Mouse (Mus musculus) cerebellum, postnatal 4 days (tissue): Measurements from ENCODE around the gene Lzts2.
A peak's percentile ranks its signal among the peaks of the same experiment; 100 is the strongest.

Experiments used
- DNase-seq, 2 experiments: peaks; one replicate each; pipeline ENCODE4 v3.0.0; 2022; ENCODE audit warnings: low spot score in 2 of 2, mixed read lengths in 1 of 2

Gene Lzts2

DNA sequence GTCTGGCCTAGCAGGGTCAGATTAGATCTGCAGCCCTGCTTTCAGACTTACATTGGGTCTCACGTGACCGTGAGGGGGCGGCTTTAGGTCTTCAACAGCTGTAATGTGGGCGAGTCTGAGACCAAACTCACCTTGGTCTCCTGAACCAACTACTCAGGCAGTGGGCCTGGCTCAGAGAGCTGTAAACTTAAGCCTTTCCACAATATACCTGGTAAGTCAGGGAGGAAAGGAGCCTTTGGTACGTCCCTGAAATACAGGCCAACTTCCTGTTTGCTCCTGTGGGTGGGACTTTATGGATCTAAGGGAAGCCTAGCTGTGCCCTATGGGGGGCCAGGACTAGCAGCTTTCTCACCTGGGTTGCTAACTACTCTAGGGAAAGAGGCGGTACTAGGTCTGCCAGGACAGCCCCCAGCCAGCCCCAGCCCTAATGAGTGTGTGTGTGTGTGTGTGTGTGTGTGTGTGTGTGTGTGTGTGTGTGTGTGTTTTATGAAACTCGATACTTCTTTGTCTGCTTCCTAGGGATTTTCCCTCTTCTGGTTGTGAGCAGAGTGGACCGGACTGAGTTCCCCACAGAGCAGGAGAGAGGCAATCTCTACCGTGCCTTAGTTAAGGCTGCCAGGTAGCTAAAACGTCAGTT, at the start of gene Lzts2:
TSS of gene Lzts2 (plus strand) at position 80 of the 637 bp plus-strand sequence.
- DNase-seq = no peak

DNA sequence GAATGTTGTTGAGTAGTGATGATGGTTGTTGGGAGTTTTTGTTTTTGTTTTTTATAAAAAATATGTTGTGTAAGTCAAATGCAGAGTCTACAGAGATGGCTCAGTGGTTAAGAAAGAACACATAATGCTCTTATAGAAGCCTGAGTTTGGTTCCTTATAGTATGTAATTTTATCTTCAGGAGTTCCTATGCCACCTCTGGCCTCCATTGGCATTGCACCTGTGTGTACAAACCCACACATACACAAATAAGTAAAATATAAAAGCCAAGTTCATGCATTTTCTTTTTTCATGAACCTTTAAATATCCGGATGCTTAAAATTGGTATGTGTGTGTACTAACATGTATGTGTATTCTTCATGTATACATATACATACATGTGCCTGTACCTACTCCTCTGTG, 48.2 kb upstream of the Lzts2 start:
- no peak for DNase-seq

DNA sequence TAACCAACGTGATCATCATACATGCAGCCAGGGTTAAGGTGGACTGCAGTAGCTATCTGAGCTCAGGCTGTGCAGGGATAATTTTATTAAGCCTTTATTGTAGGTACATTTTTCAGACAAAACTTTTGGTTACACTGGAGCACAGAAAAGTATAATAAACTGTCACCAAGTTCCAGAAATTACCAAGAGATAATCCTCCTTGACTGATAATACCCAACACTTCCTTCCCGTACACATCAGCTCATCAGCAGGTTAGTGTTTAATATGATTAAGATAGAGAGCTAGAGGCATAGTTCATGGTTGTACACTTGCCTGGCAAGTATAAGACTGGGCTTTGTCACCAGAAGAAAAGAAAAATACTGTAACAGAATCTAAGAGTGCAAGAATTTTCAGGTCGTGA, 45.9 kb upstream of the Lzts2 start:
- no peak for DNase-seq

DNA sequence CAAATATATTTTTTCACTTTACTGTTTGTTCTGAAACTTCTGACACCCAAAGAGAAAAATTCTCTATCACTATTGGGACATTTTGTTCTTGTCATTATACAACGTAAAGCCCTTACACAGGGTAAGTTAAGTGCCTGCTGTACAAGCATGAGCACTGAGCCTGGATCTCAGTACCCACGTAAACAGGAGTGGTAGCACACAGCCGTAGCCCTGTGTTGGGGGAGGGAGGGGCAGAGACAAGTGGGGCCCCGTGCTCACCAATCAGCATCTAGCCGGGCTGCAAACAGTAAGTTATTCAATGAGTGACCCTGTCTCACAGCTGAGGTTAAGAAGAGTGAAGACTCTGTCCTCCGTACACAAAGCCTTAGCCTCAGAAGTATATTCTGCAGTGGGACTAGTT, 37.6 kb upstream of the Lzts2 start:
- no peak for DNase-seq

DNA sequence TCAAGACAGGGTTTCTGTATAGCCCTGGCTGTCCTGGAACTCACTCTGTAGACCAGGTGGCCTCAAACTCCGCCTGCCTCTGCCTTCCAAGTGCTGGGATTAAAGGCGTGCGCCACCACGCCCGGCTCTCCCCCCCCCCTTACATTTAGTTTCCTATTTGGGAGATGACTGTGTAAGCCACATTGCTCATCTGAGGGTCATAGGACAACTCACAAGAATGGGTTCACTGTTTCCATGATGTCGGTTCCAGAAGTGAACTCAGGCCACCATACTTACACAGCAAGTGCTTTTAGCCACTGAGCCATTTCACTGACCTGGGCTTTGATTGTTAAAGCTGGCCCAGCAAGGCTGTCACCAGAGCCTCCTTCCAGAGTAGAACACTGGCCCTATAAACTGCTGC, 37.1 kb upstream of the Lzts2 start:
- DNase-seq = no peak

DNA sequence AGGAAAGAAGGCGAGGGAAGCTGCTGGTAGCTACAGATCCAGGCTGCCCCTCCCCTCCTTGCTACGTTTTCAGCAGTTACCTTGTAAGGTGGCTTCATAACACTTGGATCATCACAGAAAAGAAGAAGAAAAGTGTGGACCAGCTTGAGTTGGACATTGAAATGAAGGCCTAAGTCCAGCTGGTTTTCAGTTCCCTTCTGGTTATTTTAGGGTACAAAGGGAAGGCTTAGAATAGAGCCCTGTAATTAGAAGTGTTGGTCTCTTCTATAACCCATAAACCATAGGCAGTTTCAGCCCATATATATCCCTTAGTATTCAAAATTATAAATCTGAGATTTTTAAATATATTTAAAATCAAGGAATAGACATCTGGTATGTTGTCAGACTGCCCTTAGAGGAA, 33.4 kb upstream of the Lzts2 start:
- no peak for DNase-seq

DNA sequence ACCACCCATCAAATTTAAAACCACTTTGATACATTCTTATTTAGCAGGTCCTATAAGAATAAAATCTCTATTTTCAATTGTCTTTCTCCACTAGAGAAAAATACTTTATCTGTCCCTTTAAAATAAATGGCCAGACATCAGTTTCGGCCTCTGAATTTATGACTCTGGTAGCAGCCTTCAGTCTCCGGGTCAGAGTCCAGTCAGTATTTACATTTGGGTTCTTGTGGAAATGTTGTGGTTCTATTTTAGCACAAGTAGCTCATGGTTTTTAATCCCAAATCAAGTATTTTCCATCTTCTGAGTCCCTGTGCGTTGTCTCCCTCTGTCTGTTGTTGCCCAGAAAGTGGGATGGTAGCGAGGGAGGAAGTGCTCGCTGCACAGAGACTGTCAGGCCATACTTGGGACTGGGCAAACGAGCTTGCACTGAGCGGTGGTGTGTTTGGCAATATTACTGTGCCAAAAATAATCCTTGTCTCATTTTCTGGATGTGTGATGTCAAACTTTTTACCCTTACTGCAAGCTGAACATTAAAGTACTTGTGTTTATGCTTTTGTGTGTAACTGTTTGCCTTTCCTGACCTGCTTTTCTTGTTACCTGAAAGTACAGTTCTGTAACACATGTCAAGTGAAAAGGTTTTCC, 31.6 kb upstream of the Lzts2 start:
- no peak for DNase-seq

DNA sequence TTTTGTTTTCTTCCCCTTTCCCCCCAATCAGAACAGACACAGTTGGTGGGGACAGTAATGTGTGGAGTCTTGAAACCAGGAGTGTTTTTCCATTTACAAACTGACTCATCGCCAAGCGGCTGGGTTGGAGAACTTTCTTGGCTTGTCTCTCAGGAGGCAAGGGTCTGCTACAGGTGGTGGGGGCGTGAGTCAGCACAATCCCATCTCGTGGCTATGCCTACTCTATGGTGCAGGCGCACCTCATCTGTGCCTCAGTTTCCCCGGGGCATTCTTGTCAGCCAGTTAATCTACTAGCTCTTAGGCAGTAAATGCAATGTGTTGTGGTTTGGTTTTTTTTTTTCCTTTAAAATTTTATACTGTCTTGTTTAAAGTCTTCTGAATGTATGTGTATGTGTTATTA, 30.8 kb upstream of the Lzts2 start:
- no peak for DNase-seq

DNA sequence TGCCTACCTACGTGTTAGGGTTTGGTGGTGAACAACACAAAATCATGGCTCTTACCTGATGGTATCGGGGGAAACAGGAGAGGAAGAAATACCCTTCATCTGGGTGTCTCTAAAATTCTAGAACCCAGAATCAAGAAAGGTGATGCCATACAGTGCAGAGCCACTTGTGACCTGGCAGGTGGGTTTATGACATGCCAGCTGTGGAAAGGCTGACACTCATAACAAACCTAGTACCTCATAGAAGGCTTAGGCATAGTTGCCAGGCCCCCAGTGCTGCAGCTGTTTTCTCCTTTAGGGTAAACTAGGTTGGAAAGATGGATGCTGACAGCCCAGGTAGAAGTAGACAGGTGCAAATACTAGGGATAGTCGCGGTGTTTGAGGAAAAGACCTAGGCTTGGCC, 29.8 kb upstream of the Lzts2 start:
- DNase-seq = no peak

DNA sequence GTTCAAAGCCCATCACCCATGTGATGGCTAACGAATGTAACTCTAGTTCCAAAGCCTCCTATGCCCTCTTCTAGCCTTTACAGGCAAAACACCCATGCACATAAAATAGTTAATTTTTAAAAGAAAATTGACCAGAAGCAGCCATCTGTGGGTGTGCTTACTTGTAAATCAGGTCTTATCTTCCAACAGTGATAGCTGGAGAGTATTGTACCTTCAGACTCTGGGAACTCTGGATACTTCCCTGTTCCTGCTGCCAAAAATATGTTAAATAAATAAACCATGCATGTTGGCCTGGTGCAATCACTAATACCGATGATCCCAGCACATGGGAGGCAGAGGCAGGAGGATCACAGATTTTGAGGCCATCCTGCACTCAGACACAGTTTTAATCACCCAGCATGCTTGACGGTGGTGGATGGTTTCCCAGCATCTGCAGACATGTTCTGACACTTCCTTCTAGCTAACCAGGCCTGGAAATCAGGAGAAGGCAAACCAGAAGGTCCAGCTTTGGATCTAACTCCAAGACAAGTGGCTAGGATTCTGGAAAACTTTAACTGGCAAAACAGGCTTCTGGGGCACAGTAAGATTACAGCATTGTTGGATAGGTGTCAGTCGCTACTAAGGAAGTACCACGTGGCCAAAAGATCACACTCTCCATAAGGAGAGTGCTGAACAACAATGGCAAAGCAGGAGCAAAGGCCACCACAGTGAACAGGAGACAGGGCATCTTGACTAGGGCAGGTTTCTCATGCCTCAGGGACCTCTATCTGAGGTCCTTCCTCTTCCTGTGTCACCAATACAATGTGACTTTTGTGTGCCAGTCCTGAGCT, 28.8 kb upstream of the Lzts2 start:
- DNase-seq = no peak

DNA sequence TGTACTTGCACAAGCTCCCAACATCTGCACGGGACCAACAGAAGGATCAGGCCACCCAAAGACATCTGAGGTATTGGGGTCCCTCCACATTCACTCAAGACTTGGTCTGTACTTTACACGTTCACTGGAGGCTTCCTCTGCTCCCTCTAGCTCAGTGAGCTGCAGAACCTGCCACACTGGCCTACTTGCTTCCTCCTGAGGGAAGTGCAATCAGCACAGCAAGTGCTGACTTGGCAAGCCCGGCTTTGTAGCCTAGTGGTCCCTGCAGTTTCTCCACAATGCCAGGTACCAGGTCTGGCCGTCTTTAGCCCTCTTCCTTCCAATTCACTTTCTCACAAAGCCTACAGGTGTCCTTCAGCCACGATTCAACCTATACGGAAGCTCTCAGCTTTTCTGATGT, 27.2 kb upstream of the Lzts2 start:
- no peak for DNase-seq

DNA sequence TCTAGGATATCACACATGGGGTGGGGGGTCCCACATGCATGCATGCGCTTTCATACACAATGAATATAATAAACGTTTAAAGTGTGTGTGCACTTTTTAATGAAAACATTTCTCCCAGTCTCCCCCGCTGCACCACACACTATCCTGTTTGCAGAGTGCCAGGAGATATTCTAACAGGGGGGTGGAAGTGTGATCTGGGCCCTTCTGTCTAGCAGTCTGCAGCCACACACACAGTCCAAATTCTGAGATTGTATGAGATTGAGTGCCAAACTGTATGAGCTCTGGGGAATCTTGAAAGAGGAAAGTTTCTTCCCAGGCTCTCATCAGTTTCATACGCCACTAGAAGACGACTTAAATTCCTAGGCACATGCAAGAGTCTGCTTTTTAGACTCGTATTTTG, 26.4 kb upstream of the Lzts2 start:
- DNase-seq = no peak

DNA sequence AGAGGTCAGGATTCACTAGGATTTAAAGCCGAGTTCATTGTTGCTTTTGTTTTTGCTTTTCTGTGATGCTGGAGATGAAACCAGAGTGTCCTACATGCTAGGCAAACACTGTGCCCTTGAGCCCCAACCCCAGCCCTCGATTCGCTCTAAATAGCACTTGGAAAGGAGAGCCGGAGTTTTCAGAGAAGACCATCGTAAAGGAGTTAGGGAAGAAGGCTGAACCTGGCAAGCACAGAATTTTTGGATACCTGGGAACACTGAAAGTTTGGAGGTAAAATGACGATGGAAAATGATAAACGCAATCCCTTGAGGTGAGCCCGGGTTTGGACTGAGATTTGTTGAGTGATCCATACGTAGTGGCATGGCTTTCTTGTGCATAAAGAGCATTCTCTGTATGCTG, 25.9 kb upstream of the Lzts2 start:
- no peak for DNase-seq

DNA sequence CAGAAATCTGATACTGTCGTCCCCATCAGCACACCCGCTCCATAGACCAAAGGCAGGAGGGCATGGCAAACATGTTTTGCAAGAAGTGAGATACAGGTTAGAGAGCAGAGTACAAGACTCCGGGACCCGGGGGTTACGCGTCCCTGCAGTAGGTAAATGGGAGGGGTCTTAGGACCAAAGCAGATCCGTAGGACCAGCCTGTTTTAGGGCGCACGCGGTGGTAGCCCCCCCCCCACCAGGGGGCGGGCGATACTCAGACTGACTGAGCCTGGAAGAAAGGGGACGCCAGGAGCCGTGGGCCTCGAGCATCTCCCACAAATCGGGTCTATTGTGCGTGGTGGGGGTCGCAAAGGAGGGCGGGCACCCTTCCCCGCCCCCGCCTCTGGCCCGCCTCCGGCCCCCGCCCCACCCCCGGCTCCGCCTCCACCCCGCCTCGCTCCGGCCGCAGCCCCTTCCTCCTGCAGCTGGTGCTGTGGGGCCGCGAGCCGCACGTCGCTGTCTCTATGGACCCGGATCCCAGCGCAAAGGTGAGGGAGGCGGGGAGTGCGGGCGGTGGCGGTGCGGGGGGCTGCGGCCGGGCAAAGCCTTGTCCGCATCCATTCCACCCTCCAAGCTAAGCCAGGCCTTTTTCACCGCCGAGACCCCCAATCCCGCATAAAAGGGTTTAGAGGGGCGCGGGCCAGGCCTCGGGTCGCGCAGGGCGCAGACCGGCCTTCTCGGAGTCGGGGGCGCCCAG, 25.2 kb upstream of the Lzts2 start, which contains the start of gene Sema4g:
TSS of gene Sema4g (plus strand) at position 271 of the 736 bp plus-strand sequence.
- peak in 1 of 2 experiments; percentile 49 for DNase-seq

DNA sequence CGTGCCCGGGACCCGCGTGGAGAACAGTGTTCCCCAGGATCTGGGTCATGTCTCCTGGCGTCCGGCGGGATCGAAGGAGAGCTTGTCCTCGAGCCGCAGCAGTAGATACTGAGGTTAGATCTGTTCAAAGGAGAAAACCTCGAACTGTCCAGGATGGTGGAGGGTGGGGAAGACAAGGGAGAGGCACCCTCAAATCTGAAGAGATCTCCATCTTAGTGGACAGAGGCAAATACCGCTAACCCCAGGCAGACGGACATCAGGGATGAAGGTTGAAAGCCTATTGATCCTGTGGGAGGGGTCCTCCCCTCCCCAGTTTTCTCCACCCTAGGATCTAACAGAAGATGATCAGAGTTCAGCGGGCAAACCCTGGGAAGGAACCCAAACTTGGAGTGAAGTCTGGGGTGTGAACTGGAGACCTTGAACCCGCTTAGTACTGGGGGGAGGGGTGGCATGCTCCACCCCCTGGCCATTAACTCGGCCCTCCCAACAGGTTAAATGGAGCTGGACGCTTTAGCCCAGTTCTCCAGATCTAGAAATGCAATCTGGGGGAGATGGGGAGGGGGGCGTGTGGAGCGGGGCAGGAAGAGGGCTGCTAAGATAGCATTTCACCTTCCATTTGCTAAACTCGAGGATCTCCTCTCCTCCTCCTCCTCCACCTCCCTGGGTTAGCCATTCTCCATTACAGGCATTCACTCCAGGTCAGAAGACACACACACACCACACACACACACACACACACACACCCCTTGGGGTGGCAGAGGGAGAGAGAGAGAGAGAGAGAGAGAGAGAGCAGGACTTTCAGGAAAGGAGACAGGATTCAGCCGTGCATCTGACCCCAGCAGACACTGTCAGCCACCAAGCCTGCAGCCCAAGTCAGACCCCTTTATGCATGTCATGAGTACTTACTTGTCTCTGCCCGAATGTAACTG, 24.4 kb upstream of the Lzts2 start:
- DNase-seq = peak in 1 of 2 experiments; percentile 7

DNA sequence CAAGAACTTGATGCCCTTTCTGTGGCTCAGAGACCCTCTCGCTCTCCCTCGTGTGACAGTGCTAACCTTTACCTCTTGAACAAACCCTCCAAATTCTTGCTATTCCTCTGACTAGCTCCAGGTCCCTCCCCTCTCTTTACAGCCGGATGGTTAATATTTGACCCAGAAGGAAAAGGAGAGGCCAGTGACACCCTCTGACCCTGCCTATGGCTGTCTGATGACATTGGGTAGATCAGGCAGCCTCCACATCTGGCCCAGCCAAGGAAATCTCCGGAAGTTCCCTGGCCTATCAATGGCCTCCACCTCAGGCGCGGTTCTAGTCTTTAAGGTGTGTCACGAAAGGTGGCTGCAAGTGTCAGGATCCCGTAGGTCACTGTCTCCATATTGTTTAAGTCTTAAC, 23.2 kb upstream of the Lzts2 start:
- peak in 1 of 2 experiments; percentile 17 for DNase-seq

DNA sequence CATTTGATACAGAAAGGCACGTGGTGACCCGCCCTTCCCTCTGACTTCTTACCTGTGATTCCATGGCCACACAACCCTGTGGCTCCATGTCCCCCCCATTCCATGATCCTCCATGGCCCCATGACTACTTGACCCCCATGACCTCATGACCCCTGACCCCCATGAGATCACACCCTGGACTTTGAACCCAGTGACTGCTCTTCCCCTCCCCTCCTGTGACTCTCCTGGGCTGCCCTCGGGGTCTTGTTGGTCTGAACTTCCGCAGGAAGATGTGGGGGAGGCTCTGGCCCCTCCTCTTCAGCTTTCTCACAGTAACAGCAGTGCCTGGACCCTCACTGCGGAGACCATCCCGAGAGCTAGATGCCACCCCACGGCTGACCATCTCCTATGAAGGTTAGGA, 22.0 kb upstream of the Lzts2 start:
- DNase-seq = peak in 1 of 2 experiments; percentile 17

DNA sequence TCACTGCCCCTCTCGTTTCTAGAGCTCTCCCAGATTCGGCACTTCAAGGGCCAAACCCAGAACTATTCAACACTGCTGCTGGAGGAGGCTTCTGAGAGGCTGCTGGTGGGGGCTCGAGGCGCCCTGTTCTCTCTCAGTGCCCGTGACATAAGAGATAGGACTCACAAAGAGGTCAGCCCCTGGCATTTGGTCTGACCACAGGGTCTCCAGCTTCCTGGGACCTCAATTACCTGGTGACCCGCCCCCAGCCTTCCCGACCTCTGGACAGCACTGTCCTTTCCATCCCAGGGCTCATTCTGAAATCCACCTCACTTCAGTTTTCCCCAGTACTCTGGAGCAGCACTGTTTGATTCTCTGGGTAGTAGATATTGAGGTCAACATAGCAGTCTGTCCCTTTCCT, 21.5 kb upstream of the Lzts2 start:
- DNase-seq = no peak

DNA sequence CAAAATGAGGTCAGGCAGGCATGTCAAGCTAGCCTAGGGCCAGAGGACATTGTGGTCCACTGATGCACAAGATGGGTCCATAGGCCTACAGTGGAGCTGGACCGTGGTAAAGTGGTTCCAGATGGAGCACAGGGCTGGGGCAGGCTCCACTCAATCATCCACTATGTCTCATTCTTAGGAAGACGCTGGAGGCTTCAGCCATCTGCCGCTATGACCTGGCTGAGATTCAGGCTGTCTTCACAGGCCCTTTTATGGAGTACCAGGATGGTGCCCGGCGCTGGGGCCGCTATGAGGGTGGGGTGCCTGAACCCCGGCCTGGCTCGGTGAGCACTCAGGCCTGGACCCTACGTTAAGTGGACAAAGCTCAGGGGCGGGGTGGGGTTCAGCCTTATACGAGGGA, 16.4 kb upstream of the Lzts2 start:
- DNase-seq = no peak

DNA sequence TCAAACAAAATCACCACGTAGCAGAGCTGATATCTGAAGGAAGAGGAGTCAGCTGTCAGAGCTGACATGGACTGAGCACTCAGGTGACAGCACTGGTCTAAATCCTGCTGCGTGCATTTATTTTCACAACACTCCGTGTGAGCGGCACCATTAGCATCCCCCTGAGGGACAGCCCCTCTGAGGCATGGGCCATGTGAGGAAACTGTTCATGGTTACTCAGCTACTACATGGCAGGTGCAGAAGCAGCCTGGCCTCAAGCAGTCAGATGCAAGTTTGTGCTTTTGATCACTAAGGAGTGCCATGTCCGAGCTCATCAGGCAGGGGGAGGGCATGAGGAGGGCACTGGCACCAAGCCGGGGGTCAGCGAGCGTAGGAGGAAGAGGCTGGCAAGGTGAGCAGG, 14.6 kb upstream of the Lzts2 start:
- no peak for DNase-seq

DNA sequence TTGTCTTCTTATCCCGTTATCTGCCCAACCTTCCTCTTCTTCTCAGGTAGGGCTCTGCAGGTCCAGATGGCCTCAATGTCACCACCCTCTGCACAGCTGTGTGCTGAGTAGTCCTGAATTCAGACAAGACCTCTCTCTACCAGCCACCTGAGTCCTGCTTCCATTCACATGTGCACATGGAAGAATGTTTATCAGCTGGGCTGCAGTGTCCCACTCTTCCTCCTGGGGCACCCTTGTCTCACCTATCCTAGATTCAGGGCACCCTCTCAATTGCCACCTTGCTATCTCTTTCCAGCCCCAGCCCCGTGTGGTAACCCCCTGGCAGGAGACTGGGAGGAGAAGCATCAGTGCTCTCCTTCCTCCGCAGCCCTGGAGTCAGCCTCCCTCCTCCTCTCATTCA, 11.9 kb upstream of the Lzts2 start:
- no peak for DNase-seq
